Mouse (Mus musculus): ENCODE measurements around the gene Dph2.

DNA sequence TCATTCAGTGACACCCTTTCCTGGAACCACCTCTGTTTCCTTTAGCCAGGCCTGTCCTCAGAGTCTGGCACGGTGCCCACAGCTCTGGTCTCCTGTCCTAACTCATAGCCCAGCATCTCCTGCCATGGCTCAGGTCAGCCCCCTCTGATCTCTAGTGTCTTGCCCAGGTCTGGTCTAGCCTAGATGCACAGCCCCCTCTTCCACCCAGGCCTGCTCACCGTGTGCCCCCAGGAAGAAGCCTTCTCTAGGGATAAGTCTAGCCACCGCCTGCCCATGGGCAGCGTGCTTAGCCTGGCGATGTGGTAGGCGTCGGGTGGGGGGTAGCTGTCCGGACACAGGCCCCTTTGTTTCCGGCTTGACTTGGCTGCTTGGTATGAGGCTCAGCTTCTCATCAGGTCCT, 36.7 kb downstream of the Dph2 start:
- TF ChIP-seq CTCF (IDR thresholded peaks at IDR 0.05; ENCODE audit: control insufficient read depth, insufficient read depth, insufficient replicate concordance, low read depth, low read length) (no peak), POLR2A (IDR thresholded peaks at IDR 0.05; ENCODE audit: control insufficient read depth, low read depth, low read length) (no peak)
